Mouse (Mus musculus) ES-E14 (cell line): ENCODE measurements at regions not wholly inside any gene's neighbourhood (a gene's known extent, or its start where the extent isn't known, plus 50 kb on each side); places are given as distances from the start of the nearest gene placed in this dataset.

Source experiments
- DNase-seq: peaks from one replicate; pipeline ENCODE4 v3.0.0-alpha.2; 2013; ENCODE audit warnings: low read depth, low spot score
- H3K27ac ChIP-seq: 2 replicates; pipeline ENCODE4 v1.5.1; 2012; ENCODE audit warnings: low read depth, mild to moderate bottlenecking, low read length, moderate library complexity, mixed read lengths; ENCODE audit not compliant: poor library complexity, insufficient read depth, severe bottlenecking
- H3K36me3 ChIP-seq: 2 replicates; pipeline ENCODE4 v1.6.1; 2012; ENCODE audit warnings: mild to moderate bottlenecking, low read length, moderate library complexity, mixed read lengths; ENCODE audit not compliant: control insufficient read depth, poor library complexity, insufficient read depth, severe bottlenecking
- H3K4me1 ChIP-seq, 2 experiments: fragments of 150-350 bp in 1 of 2; sonication (generic) in 1 of 2; 2 replicates each; pipeline ENCODE4 v1.6.1; 2012; ENCODE audit warnings: low read length in 2 of 2, mild to moderate bottlenecking in 1 of 2, mixed read lengths in 1 of 2; ENCODE audit not compliant: control insufficient read depth in 2 of 2, insufficient read depth in 2 of 2, poor library complexity in 1 of 2
- H3K4me3 ChIP-seq, 2 experiments: fragments of 150-350 bp in 1 of 2; sonication (generic) in 1 of 2; 2 replicates each; pipeline ENCODE4 v1.5.1; 2012; ENCODE audit warnings: low read length in 2 of 2, low read depth in 1 of 2, mild to moderate bottlenecking in 1 of 2, mixed read lengths in 1 of 2; ENCODE audit not compliant: insufficient read depth in 1 of 2, poor library complexity in 1 of 2, severe bottlenecking in 1 of 2
- H3K9ac ChIP-seq: 2 replicates; pipeline ENCODE4 v1.6.1; 2012; ENCODE audit warnings: low read depth, mild to moderate bottlenecking, low read length, mixed read lengths; ENCODE audit not compliant: poor library complexity, insufficient read depth, severe bottlenecking
- H3K9me3 ChIP-seq: fragments of 150-350 bp; sonication (generic); 2 replicates; pipeline ENCODE4 v1.6.1; 2012; ENCODE audit warnings: low read depth, mild to moderate bottlenecking, low read length; ENCODE audit not compliant: control insufficient read depth, insufficient read depth
- CHD2 ChIP-seq: IDR thresholded peaks from 2 replicates; pipeline ENCODE4 v1.6.1; 2014; ENCODE audit warnings: mild to moderate bottlenecking, low read depth, low read length, inconsistent platforms
- HCFC1 ChIP-seq: IDR thresholded peaks from 2 replicates; pipeline ENCODE4 v1.6.1; 2012; ENCODE audit warnings: low read length, inconsistent platforms, borderline replicate concordance; ENCODE audit not compliant: insufficient read depth
- MAFK ChIP-seq: IDR thresholded peaks from 2 replicates; pipeline ENCODE4 v1.6.1; 2014; ENCODE audit warnings: mild to moderate bottlenecking, low read depth, low read length, inconsistent platforms; ENCODE audit not compliant: insufficient read depth
- ZC3H11A ChIP-seq: IDR thresholded peaks from 2 replicates; pipeline ENCODE4 v1.6.1; 2012; ENCODE audit warnings: low read depth, mild to moderate bottlenecking, inconsistent platforms, low read length, borderline replicate concordance
- ZNF384 ChIP-seq: IDR thresholded peaks from 2 replicates; pipeline ENCODE4 v1.6.1; 2012; ENCODE audit warnings: low read depth, low read length, inconsistent platforms
- in situ Hi-C, 2 experiments: fragments of 600-800 bp; cut with MboI; formaldehyde crosslinking; loops; one replicate each; pipeline ENCODE4 v1.15.1; 2025; ENCODE audit warnings: low sequenced_read_pairs in 2 of 2, inconsistent platforms in 1 of 2; ENCODE audit not compliant: unreplicated experiment in 2 of 2

DNA sequence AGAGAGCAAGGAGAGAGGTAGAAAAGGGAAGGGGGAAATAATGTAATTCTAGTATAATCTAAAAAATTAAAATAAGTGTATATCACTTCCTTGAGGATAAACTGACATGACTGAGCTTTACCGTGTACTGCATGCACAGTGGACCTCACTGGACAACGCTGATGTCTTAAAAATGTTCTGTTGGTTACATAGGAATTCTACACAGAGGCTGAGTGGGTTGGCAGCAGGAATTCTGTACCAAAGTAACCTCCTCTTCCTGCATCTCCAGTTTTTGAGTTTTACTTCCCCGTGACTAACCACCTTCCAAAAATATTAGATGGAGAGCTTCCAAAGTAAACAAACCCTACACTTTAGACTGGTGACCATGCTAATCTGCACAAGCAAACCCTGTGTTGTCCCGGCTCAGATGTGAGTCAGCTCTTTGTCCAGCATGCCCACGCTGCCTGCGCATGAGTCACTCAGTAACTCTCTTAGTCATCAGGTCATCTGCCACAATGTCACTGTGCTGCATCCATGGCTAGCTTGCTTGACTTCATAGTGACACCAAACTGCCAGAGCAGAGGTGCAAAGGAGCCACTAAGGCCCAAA, 317.7 kb upstream of the Tenm4 start:
- DNase-seq: no peak
- TF ChIP-seq MAFK (no peak), CHD2 (no peak), ZC3H11A (no peak), ZNF384 (no peak), HCFC1 (no peak)
- Histone ChIP-seq H3K9ac (no peak overlapping the region), H3K36me3 (no peaks in the 10 kb centered on the region), H3K9me3 (no peaks in the 10 kb centered on the region), H3K27ac (no peak overlapping the region), H3K4me3 (no peak overlapping the region), H3K4me1 (no peaks in the 10 kb centered on the region)
- in situ Hi-C loops: loop anchor here in 1 of 2 experiments (10.0 to 25.0 kb wide), 2 partner anchors 59 to 1059 kb away; no protein-coding TSS in a partner anchor

DNA sequence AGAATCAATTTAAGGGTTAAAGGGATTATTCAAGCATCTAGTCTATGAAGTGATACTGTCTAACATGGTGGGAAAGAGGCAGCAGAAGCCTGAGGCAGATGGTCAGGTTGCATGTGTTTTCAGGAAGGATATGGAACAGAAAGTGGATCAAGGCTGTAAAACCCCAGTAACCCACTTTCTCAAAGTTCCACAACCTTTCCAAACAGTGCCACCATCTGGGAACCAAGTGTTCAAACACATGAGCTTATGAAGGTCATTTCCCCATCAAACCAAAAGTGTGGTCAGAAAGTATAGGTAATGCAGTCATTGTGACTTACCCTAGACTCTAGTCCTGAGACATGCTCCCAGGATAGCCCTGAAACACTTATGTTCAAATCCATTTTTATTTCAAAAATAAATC, 312.8 kb upstream of the Tenm4 start:
- H3K4me3 ChIP-seq: no peak overlapping the region
- H3K4me1 ChIP-seq: no peaks in the 10 kb centered on the region
- H3K9me3 ChIP-seq: no peaks in the 10 kb centered on the region; the same call in 1 of the 2 replicates
- in situ Hi-C loops: loop anchor here in 1 of 2 experiments (10.0 to 25.0 kb wide), 2 partner anchors 63 to 1054 kb away; no protein-coding TSS in a partner anchor
- no peak overlapping the region for H3K9ac ChIP-seq
- DNase-seq: no peak
- TF ChIP-seq ZNF384 (no peak), ZC3H11A (no peak), HCFC1 (no peak), MAFK (no peak), CHD2 (no peak)
- no peaks in the 10 kb centered on the region for H3K36me3 ChIP-seq
- H3K27ac ChIP-seq: no peak overlapping the region

GRCm38 (mm10) chr7:95864233-95864632, 306.8 kb upstream of the Tenm4 start:
- Histone ChIP-seq H3K36me3 (no peaks in the 10 kb centered on the region), H3K4me1 (no peaks in the 10 kb centered on the region)
- in situ Hi-C loops: loop anchor here in 1 of 2 experiments (25.0 kb wide), 1 partner anchor 1048 kb away; no protein-coding TSS in a partner anchor

GRCm38 (mm10) chr7:95865270-95865669, 305.8 kb upstream of the Tenm4 start:
- DNase-seq: peak; percentile 31
- Histone ChIP-seq H3K9ac (no peak overlapping the region), H3K9me3 (no peaks in the 10 kb centered on the region), H3K27ac (no peak overlapping the region), H3K4me3 (no peak overlapping the region), H3K4me1 (no peaks in the 10 kb centered on the region), H3K36me3 (no peaks in the 10 kb centered on the region)
- in situ Hi-C loops: loop anchor here in 1 of 2 experiments (25.0 kb wide), 1 partner anchor 1047 kb away; no protein-coding TSS in a partner anchor
- no peak for TF ChIP-seq ZNF384
- TF ChIP-seq ZC3H11A: no peak
- no peak for TF ChIP-seq HCFC1
- TF ChIP-seq MAFK: no peak
- TF ChIP-seq CHD2: no peak

More at GRCm38 (mm10) chr7:95864233-95864632, 306.8 kb upstream of the Tenm4 start:
- Histone ChIP-seq H3K9me3 (no peaks in the 10 kb centered on the region), H3K4me3 (no peak overlapping the region), H3K9ac (no peak overlapping the region), H3K27ac (no peak overlapping the region)
- TF ChIP-seq CHD2 (no peak), MAFK (no peak), ZC3H11A (peak; percentile 5; the same call in 1 of the 2 replicates)
- DNase-seq: no peak
